Mouse (Mus musculus) stomach, embryonic 14.5 days (tissue): Measurements from ENCODE around the gene Sorcs2. TPM values are rescaled to one million over a fixed set of nuclear protein-coding genes. Genes with fewer than 3 reads are reported as not detected.
A peak's percentile ranks its signal among the peaks of the same experiment; 100 is the strongest.

Experiments used
- ATAC-seq: fragments of 200-750 bp; cut with Nextera tagmentation; 2 replicates; pipeline ENCODE4 v1.8.0; 2017; ENCODE audit warnings: low read depth, moderate TSS enrichment; ENCODE audit not compliant: insufficient number of reproducible peaks, insufficient read depth, low FRiP score
- H3K27ac ChIP-seq: fragments of 300-500 bp; sonication (generic); 2 replicates; pipeline ENCODE4 v1.5.1; 2014; ENCODE audit warnings: mild to moderate bottlenecking, low read length, moderate library complexity, mixed read lengths
- H3K27me3 ChIP-seq: fragments of 300-500 bp; sonication (generic); 2 replicates; pipeline ENCODE4 v1.6.1; 2014; ENCODE audit warnings: low read length, control low read depth, mixed read lengths; ENCODE audit not compliant: control insufficient read depth, insufficient read depth
- H3K36me3 ChIP-seq: fragments of 300-500 bp; sonication (generic); 2 replicates; pipeline ENCODE4 v1.6.1; 2014; ENCODE audit warnings: mild to moderate bottlenecking, control low read depth, low read length, moderate library complexity, mixed read lengths; ENCODE audit not compliant: control insufficient read depth, insufficient read depth
- H3K4me1 ChIP-seq: fragments of 300-500 bp; sonication (generic); 2 replicates; pipeline ENCODE4 v1.6.1; 2014; ENCODE audit warnings: low read length, control low read depth, mixed read lengths; ENCODE audit not compliant: control insufficient read depth, insufficient read depth
- H3K4me2 ChIP-seq: fragments of 300-500 bp; sonication (generic); replicated peaks from 2 replicates; pipeline ENCODE4 v1.6.1; 2014; ENCODE audit warnings: low read depth, low read length, control low read depth
- H3K4me3 ChIP-seq: fragments of 300-500 bp; sonication (generic); 2 replicates; pipeline ENCODE4 v1.5.1; 2014; ENCODE audit warnings: low read depth, low read length, control low read depth
- H3K9ac ChIP-seq: fragments of 300-500 bp; sonication (generic); replicated peaks from 2 replicates; pipeline ENCODE4 v1.6.1; 2014; ENCODE audit warnings: low read depth, mild to moderate bottlenecking, control low read depth, low read length, moderate library complexity, mixed read lengths
- H3K9me3 ChIP-seq: fragments of 300-500 bp; sonication (generic); 2 replicates; pipeline ENCODE4 v1.6.1; 2016; ENCODE audit warnings: low read depth, low read length, control low read depth; ENCODE audit not compliant: control insufficient read depth
- WGBS: fragments of 180-500 bp; shearing (Covaris S2); extraction: QIAGEN DNeasy Blood & Tissue Kit; methylation state at CpG from one replicate; pipeline ENCODE4 v1.1.7; 2014; 5-methylcytosine and 5-hydroxymethylcytosine counted together
- polyA plus RNA-seq: library from polyadenylated mRNA; unstranded; fragments of >200 nt; fragmentation: Nextera tagmentation; extraction: Ambion mirVana; gene quantifications from 2 replicates; pipeline ENCODE4 v1.2.1, GENCODE M21; 2014

Sorcs2 gene
- polyA plus RNA-seq, 1 experiment from 2014 or later = 14.5 TPM

DNA sequence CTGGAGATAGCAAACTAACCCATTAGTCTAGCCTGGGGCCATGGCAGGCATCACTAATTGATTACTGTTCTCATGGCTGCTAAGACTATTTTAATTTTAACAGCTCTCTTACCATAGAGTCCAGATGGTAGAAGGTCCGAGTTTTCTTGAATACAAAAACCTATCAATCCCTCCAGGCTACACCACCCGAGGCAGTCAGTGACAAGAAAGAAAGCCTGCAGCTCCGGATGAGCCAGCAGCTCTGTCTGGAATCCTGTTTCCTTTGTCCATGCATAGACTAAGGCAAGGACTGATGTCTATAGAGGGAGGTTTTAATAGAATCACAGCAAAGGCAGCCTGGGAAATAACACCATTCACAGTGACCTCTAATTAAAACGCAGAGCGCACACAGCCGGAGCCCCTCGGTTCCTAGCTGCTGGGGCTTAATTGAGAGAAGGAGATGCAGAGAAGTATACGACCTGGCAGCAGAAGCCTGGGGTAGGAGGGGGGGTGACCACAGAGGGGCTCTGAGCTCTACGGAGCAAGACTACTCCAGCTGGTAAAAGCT lies 223.3 kb downstream of the Sorcs2 start:
- Histone ChIP-seq H3K9ac (no peak overlapping the region), H3K4me2 (no peak overlapping the region), H3K27me3 (no peaks in the 10 kb centered on the region), H3K4me3 (no peak overlapping the region), H3K4me1 (no peaks in the 10 kb centered on the region), H3K27ac (peak overlapping the region; percentile 33; the same call in 1 of the 2 replicates), H3K9me3 (no peaks in the 10 kb centered on the region), H3K36me3 (no peaks in the 10 kb centered on the region)
- 54% methylated on average over 9 of the region's 9 CpGs for WGBS
- ATAC-seq = no peak; the same call in 1 of the 2 replicates

DNA sequence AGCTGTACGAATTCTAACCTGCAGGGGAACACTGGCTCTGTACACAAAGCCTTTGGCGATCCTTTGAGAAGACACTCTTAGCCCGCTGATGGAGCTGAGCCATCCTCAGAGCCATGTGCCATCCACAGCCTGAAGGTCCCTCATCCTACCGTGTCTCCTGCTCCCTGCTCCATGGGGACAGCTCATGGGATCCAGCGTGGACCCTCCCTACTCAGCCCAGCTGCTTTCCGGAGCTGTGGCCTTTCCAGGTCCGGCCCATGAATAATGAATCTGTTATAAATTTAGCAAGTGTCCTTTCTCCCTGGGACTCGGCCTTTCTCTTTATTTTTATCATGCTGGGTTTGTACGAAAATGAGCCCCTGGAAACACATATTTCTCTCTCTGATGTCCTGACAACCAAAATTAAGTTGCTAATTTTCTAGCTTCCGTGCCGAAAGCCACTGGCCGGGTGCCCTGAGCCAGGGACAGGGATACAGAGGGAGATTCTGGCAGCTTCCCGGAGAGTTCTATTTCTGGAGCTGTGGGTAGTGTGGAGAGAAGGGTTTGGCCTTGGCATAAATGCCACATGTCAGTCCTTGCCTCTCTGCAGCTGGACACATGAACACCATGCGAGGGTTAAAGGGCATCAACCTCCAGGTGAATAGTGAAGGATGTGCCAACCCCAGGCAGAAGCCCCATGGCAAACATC lies 228.8 kb downstream of the Sorcs2 start:
- H3K27ac ChIP-seq = no peak overlapping the region
- H3K4me1 ChIP-seq = no peaks in the 10 kb centered on the region
- ATAC-seq = no peak
- H3K4me2 ChIP-seq = no peak overlapping the region
- H3K9me3 ChIP-seq = no peaks in the 10 kb centered on the region
- H3K9ac ChIP-seq = no peak overlapping the region
- H3K27me3 ChIP-seq = no peaks in the 10 kb centered on the region
- H3K4me3 ChIP-seq = no peak overlapping the region
- H3K36me3 ChIP-seq = no peaks in the 10 kb centered on the region
- WGBS = 76% methylated on average over 14 of the region's 14 CpGs

DNA sequence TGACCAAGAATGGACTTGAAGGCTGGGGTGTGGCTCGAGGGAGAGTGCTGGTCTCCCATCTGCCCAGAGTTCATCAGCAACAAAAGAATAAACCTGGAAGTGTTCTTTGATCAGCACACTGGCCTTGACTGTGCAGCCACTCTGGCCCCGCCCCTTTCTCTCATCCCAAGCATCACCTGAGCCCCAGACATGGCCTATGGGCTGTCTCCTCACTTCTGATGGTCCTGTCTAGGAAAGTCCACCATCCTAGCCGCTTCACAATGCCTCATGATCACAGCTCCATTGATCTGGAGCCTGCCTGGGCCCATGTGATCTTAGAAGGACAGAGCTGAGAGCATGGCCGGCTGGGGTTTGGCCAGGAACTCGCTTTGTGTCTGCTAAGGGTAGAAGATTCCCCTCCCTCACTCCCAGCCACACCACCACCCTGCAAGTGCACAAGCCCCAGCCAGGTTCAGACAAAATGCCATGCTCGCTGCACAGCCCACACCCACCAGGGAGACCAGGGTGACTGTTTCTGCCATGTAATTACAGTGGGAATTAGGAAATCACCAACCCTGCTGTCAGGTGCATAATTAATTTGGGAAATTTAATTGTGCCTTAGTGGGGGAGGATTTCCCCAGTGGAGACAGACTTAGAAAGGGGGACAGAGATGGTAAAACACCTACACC lies 231.5 kb downstream of the Sorcs2 start:
- H3K4me3 ChIP-seq = no peak overlapping the region
- no peaks in the 10 kb centered on the region for H3K27me3 ChIP-seq
- H3K9ac ChIP-seq = no peak overlapping the region
- no peaks in the 10 kb centered on the region for H3K4me1 ChIP-seq
- no peaks in the 10 kb centered on the region for H3K36me3 ChIP-seq
- no peak for ATAC-seq
- 78% methylated on average over 6 of the region's 6 CpGs for WGBS
- H3K9me3 ChIP-seq = no peaks in the 10 kb centered on the region
- H3K27ac ChIP-seq = no peak overlapping the region
- H3K4me2 ChIP-seq = no peak overlapping the region

DNA sequence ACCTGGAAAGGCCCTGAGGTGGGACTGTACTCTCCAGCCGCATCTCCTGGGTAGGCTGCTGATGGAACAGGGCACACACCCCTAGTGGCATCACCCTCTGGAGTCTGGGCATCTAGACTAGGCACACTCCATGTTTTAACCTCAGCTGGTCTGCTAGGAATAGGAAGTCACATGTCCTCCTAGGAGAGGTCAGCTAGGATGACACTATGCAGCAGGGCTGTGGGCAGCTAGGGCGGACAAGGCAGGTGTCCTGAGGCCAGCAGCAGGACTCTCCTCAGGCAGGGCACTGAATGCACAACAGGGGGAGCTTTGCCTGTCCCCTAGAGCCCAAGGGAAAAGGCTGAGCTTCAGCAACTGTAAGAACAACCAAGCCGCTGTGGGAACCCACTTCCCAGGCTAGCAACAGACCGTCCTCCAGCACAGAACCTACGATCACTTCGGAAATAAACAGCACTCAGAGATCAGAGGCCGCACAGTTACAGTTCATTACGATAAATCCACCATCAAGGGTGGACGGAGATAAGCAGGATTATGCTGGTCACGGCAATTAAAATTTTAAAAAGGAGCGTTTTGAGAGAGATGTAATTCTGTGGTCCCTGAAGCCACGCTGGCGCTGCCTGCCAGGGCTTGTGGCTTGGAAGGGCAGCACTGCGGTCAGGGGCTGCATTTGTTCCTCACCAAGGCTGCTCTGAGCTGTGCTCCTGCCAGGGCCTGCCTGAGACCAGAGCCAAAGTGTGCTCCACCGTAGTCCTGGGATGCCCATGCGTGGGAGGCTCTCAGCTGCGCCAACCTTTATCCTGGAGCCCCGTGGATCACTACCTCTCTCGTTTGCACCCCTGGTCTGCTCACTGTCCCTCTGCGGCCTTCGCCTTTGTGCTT lies 232.3 kb downstream of the Sorcs2 start:
- Histone ChIP-seq H3K27ac (no peak overlapping the region), H3K27me3 (no peaks in the 10 kb centered on the region), H3K4me1 (no peaks in the 10 kb centered on the region), H3K36me3 (no peaks in the 10 kb centered on the region), H3K4me3 (no peak overlapping the region), H3K9ac (no peak overlapping the region), H3K9me3 (no peaks in the 10 kb centered on the region), H3K4me2 (no peak overlapping the region)
- 81% methylated on average over 21 of the region's 21 CpGs for WGBS
- no peak for ATAC-seq

DNA sequence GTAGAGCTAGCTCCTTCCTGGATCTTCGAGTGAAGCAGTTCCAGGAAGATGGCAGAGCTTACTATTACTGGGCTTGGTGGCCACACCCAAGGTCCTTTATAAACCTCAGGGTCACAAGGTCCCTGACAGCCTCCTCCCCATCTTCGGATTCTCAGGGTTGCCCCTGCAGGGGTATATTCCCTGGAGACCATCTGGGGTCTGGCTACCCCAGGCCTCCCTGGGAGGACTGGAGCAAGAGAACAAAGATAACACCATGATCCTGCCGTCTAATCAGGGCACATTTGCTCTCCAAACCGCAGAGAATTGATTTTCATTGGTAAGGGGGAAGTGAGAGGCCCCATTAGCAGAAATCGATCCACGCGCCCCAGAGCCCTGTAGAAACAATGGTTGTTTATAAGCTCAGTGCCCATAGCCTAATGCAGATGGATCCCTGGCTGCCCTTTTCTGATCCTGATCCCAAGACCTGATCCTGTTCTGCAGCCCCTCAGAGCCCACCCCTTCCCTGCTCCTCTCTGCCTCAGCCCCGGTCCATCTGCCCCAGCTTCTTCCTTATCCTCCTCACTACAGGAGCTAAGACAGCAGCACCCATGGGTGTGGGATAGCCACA lies 243.0 kb downstream of the Sorcs2 start:
- 48% methylated on average over 8 of the region's 8 CpGs for WGBS
- Histone ChIP-seq H3K27ac (no peak overlapping the region), H3K36me3 (no peaks in the 10 kb centered on the region), H3K9me3 (no peaks in the 10 kb centered on the region), H3K4me2 (no peak overlapping the region), H3K4me1 (no peaks in the 10 kb centered on the region), H3K27me3 (no peaks in the 10 kb centered on the region), H3K4me3 (no peak overlapping the region), H3K9ac (no peak overlapping the region)
- ATAC-seq = no peak

DNA sequence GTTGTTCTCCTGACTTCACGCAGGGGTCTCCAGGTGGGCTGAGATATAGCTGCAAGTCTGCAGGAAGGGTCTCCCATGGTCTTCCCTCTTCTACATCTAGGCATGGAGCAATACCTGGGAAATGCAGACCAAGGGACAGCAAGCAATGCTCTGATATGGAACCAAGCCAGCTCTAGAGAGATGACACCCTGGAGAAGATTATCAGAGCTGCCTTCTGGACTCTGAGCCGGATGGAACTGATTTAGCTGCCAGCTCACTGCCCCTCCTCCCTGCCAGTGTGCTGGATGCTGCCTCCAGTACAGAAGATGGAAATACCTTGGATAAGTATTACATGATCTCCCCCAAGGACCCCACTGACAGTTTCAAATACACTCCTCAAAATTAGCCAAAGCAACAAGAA lies 244.7 kb downstream of the Sorcs2 start:
- Histone ChIP-seq H3K4me1 (no peaks in the 10 kb centered on the region), H3K36me3 (no peaks in the 10 kb centered on the region), H3K9me3 (no peaks in the 10 kb centered on the region), H3K9ac (no peak overlapping the region), H3K27me3 (no peaks in the 10 kb centered on the region), H3K27ac (no peak overlapping the region), H3K4me2 (no peak overlapping the region), H3K4me3 (no peak overlapping the region)
- 86% methylated on average over 2 of the region's 2 CpGs for WGBS
- ATAC-seq = no peak

GRCm38 (mm10) chr5:36151086-36151485 lies 246.9 kb downstream of the Sorcs2 start:
- no peak for ATAC-seq
- Histone ChIP-seq H3K9me3 (no peaks in the 10 kb centered on the region), H3K36me3 (no peaks in the 10 kb centered on the region), H3K4me3 (no peak overlapping the region), H3K27ac (no peak overlapping the region), H3K4me2 (no peak overlapping the region), H3K27me3 (no peaks in the 10 kb centered on the region), H3K4me1 (no peaks in the 10 kb centered on the region), H3K9ac (no peak overlapping the region)
- 78% methylated on average over 8 of the region's 8 CpGs for WGBS

DNA sequence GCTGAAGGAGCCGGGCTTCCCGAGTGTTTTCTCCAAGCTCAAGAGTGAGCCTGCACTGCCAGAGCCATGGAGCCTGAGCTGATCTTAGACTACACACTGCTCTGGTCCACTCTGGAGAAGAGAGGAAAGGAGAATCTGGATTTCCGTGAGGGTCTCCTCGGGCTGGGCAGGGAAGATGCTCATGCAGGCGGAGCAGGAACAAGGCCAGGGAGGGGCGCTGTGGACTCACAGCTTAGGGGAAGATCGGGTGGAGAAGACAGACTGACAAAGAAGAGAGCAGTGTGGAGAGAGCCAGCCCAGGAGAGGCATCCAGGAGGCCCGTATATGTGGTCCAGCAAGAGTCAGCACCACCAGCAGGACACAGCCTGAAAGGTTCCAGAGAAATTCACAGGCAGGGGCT lies 248.8 kb downstream of the Sorcs2 start:
- H3K4me2 ChIP-seq = no peak overlapping the region
- WGBS = 57% methylated on average over 8 of the region's 8 CpGs
- H3K27ac ChIP-seq = no peak overlapping the region
- H3K4me3 ChIP-seq = no peak overlapping the region
- no peaks in the 10 kb centered on the region for H3K4me1 ChIP-seq
- ATAC-seq = no peak
- H3K9ac ChIP-seq = no peak overlapping the region
- H3K27me3 ChIP-seq = no peaks in the 10 kb centered on the region
- H3K9me3 ChIP-seq = no peaks in the 10 kb centered on the region
- no peaks in the 10 kb centered on the region for H3K36me3 ChIP-seq
